Mouse (Mus musculus) spleen, adult 2 months (tissue): ENCODE data around the gene Pbld2.

ENCODE experiments used
- CTCF ChIP-seq: fragments of 200-500 bp; IDR thresholded peaks from 2 replicates; pipeline ENCODE4 v1.5.1; 2011; ENCODE audit warnings: mild to moderate bottlenecking, inconsistent platforms; ENCODE audit not compliant: insufficient read depth, insufficient read length, insufficient replicate concordance; ENCODE audit errors: extremely low read depth
- POLR2A ChIP-seq: fragments of 200-500 bp; IDR thresholded peaks from 2 replicates; pipeline ENCODE4 v1.6.1; 2011; ENCODE audit warnings: low read depth, low read length, inconsistent platforms

- TF ChIP-seq CTCF (no peak), POLR2A (no peak)
Measured at GRCm38 (mm10) chr10:63011556-63011955, 12.6 kb upstream of the Pbld2 start.
